Mouse (Mus musculus) stomach, adult 2 months (tissue): ENCODE results near the gene Olfr608. TPM values are rescaled to one million over a fixed set of nuclear protein-coding genes. Genes with fewer than 3 reads are reported as not detected.

ENCODE experiments used
- polyA plus RNA-seq: library from polyadenylated mRNA; depleted of rRNA; stranded (reverse); fragments of >200 nt; gene quantifications from 2 replicates; pipeline ENCODE4 v1.2.3, GENCODE M21; 2012; rRNA removed

Olfr608 gene
- not detected in 2 replicates for polyA plus RNA-seq

DNA sequence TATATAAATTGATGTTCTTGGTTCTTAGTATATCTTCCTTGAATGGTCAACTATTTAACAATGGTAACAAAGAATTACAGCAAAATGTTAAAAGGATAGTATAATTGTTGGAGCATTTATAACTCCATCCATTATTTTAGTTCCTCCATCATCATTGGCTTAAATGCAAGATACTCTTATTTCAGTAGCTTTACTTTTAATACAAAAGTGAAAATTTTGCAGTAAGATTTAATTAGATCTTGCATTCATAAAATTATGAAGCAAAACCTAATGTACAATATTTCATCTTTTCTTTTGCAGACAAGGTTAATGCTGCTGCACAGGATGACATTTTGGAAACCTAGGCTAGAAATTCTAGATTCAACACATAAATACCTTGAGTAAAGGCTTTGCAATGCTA lies at the start of gene Olfr608:
Gene Olfr608, plus strand, starts transcription at position 301 of the 400 bp plus-strand sequence.

DNA sequence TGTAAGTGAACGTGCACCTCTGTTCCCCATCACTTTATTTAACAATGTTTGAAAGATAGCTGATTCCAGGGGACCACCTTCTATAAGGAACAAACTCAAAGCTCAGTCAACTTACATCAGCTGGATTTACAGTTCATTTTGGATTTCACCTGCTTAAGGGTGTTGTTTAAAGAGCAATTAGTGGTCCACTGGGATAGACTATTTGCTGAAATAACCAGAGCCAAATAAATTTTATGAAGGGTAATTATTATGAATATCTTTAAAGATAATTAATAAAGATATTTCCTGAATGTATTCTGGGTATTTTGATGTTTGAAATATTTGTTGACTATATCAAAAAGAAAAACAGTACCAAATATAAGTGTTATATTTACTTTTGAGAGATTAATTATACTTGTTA lies 24.3 kb upstream of the Olfr608 start, which contains the start of gene Olfr605:
Gene Olfr605, minus strand, starts transcription at position 101 of the 400 bp plus-strand sequence.

DNA sequence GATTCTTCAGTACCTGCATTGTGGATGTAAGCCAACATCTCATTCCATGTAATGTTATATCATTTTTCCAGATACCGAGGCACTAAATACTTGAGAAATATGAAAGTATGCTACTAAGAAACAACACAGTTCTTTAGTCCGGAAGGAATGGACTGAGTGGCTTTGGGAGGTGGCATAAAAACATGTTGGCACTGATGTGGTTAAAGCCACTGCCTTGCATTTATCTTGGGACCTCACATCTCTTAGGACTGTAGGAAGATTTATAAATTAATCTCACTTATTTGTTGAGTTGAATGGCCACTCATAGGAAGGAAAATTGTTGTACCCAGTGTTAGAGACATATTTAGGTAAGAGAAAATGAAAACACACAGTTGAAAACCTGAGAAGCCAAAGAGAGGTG lies 20.9 kb upstream of the Olfr608 start, which contains the start of gene Olfr606:
Gene Olfr606, plus strand, starts transcription at position 301 of the 400 bp plus-strand sequence.

DNA sequence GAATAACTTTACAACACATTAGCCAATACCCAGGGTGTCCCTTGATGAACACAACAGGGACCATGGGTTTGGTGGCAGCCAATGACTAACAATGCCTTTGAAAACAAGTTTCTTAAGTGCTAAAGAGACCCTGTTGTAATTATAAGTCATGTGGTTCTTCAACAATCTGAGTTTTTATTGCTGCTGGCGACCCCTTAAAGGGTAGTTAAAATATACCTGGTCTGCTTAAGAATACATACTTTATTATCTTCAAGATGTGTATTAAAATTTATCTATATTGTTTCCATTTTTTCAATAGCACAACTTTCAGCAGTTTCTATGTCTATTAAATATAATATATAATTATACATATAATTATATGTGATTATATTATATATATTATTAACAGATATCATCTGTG lies 28.3 kb downstream of the Olfr608 start, which contains the start of gene Olfr609:
Gene Olfr609, minus strand, starts transcription at position 101 of the 400 bp plus-strand sequence.

DNA sequence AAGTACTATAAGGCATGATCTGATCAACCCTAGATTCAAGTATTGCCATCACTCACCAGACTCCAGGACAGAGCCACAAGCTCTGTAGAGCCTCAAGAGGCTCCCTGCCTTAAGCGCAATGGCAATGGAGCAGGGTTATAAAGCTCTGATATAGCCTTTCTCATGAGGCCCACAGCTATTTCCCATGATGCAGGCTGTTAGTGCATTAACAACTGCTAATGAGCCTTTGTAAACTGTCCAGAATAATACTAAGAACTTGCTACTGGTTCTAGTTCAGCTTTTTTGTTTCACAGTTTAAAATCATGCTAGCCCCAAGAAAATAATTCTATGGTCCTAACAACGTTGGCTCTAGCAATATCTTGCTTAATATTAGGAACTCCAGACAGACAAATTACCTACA lies 42.3 kb downstream of the Olfr608 start, which contains the start of gene Olfr610:
Gene Olfr610, minus strand, starts transcription at position 101 of the 400 bp plus-strand sequence.

DNA sequence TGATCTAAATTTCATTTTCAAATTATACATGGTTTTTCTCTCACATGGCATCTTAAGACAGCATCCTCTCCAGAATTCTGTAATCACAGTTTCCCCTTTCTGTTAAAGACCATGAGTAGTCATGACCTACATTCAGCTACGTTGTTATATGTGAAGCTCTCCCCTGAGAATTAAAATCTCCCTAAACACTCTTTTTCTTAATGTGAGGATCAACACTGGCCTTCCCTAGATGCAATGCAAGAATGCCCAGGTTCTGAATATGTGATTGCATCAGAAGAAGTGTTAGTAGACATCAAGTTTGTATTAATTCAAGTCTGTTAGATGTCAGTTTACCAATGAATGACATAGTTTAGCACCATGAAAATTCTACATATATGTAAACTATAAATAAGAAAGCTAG lies 51.1 kb downstream of the Olfr608 start, which contains the start of gene Olfr611:
Gene Olfr611, minus strand, starts transcription at position 101 of the 400 bp plus-strand sequence.

Other genes starting within 250 kb of the Olfr608 start
- gene Usp17ld, start 217.4 kb upstream of the Olfr608 start, polyA plus RNA-seq: not detected in 2 replicates
- gene Olfr596, start 164.2 kb upstream of the Olfr608 start, polyA plus RNA-seq: not detected in 2 replicates
- gene Olfr597, start 153.6 kb upstream of the Olfr608 start, polyA plus RNA-seq: not detected in 2 replicates
- not detected in 2 replicates for gene Olfr598, start 146.3 kb upstream of the Olfr608 start, polyA plus RNA-seq
- not detected in 2 replicates for gene Olfr599, start 134.0 kb upstream of the Olfr608 start, polyA plus RNA-seq
- gene Olfr600, start 120.2 kb upstream of the Olfr608 start, polyA plus RNA-seq: not detected in 2 replicates
- not detected in 2 replicates for gene Olfr601, start 107.2 kb upstream of the Olfr608 start, polyA plus RNA-seq
- not detected in 2 replicates for gene Olfr603, start 83.7 kb upstream of the Olfr608 start, polyA plus RNA-seq
- gene Usp17lc, start 54.8 kb upstream of the Olfr608 start, polyA plus RNA-seq: not detected in 2 replicates
- not detected in 2 replicates for gene Olfr605, start 24.4 kb upstream of the Olfr608 start, polyA plus RNA-seq
- gene Olfr606, start 20.8 kb upstream of the Olfr608 start, polyA plus RNA-seq: not detected in 2 replicates
- not detected in 2 replicates for gene Olfr607, start 5.7 kb upstream of the Olfr608 start, polyA plus RNA-seq
- gene Olfr609, start 28.2 kb downstream of the Olfr608 start, polyA plus RNA-seq: not detected in 2 replicates
- not detected in 2 replicates for gene Olfr610, start 42.2 kb downstream of the Olfr608 start, polyA plus RNA-seq
- not detected in 2 replicates for gene Olfr611, start 51.0 kb downstream of the Olfr608 start, polyA plus RNA-seq
- not detected in 2 replicates for gene Olfr612, start 72.8 kb downstream of the Olfr608 start, polyA plus RNA-seq
- not detected in 2 replicates for gene Olfr613, start 78.2 kb downstream of the Olfr608 start, polyA plus RNA-seq
- not detected in 2 replicates for gene Olfr615, start 86.2 kb downstream of the Olfr608 start, polyA plus RNA-seq
- gene Olfr616, start 99.3 kb downstream of the Olfr608 start, polyA plus RNA-seq: not detected in 2 replicates
- gene Olfr617, start 103.2 kb downstream of the Olfr608 start, polyA plus RNA-seq: not detected in 2 replicates
- not detected in 2 replicates for gene Olfr618, start 120.2 kb downstream of the Olfr608 start, polyA plus RNA-seq
- gene Olfr619, start 130.7 kb downstream of the Olfr608 start, polyA plus RNA-seq: not detected in 2 replicates
- gene Olfr620, start 142.7 kb downstream of the Olfr608 start, polyA plus RNA-seq: not detected in 2 replicates
- not detected in 2 replicates for gene Olfr622, start 172.8 kb downstream of the Olfr608 start, polyA plus RNA-seq
- not detected in 2 replicates for gene Olfr623, start 193.8 kb downstream of the Olfr608 start, polyA plus RNA-seq
- not detected in 2 replicates for gene Olfr624, start 201.3 kb downstream of the Olfr608 start, polyA plus RNA-seq
- not detected in 2 replicates for gene Olfr625-ps1, start 212.8 kb downstream of the Olfr608 start, polyA plus RNA-seq
- gene Olfr243, start 244.8 kb downstream of the Olfr608 start, polyA plus RNA-seq: not detected in 2 replicates